In genomic region chr2:163411840-163412239, GRCm38 (mm10) we compare ENCODE assay signal across 18 mouse cellular contexts. TPM values are rescaled to one million over a fixed set of nuclear protein-coding genes. Genes with fewer than 3 reads are reported as not detected.
"Had no signal": no experiment of that assay in that cellular context is flagged by ENCODE, and none has a peak within 500 bp of the region (broad histone marks: within the 10 kb centered on the region; RNA-seq: fewer than 3 reads in every experiment).

No protein-coding gene starts in this region.

- H3K27me3 ChIP-seq: limb, embryonic 15.5 days; liver, embryonic 15.5 days; neural tube, embryonic 12.5 days; stomach, embryonic 15.5 days had no signal

- DNase-seq: kidney, adult 9 months; kidney, postnatal 36 days; lung, embryonic 14.5 days; lung, postnatal 10 days; lung, postnatal 4 days; midbrain, embryonic 14.5 days; retina, postnatal 1 day; right cerebral cortex, postnatal 4 days; thymus, adult 2 months; thymus, postnatal 4 days had no signal

- H3K4me2 ChIP-seq: limb, embryonic 15.5 days; liver, embryonic 15.5 days; lung, embryonic 14.5 days; neural tube, embryonic 12.5 days; stomach, embryonic 15.5 days had no signal

- H3K4me3 ChIP-seq: limb, embryonic 15.5 days; liver, embryonic 15.5 days; midbrain, embryonic 10.5 days; myocyte; neural tube, embryonic 12.5 days; stomach, embryonic 15.5 days had no signal

- H3K4me1 ChIP-seq: limb, embryonic 15.5 days; midbrain, embryonic 10.5 days; neural tube, embryonic 12.5 days; stomach, embryonic 15.5 days had no signal

- H3K27ac ChIP-seq: kidney, postnatal 0 days; limb, embryonic 15.5 days; liver, embryonic 15.5 days; midbrain, embryonic 10.5 days; neural tube, embryonic 12.5 days; stomach, embryonic 15.5 days had no signal

- H3K9ac ChIP-seq: limb, embryonic 15.5 days; liver, embryonic 15.5 days; lung, embryonic 14.5 days; neural tube, embryonic 12.5 days; stomach, embryonic 15.5 days had no signal

- H3K9me3 ChIP-seq: limb, embryonic 15.5 days; liver, embryonic 15.5 days; midbrain, embryonic 10.5 days; neural tube, embryonic 12.5 days; stomach, embryonic 15.5 days had no signal

RNA-seq across cellular contexts. Expression of gene Jph2, which starts 14.0 kb away (rescaled TPM):
- total RNA-seq: megakaryocyte, adult 5-6 weeks had no signal

RNA-seq across cellular contexts. Expression of gene Gdap1l1, which starts 26.4 kb away (rescaled TPM):
- total RNA-seq: megakaryocyte, adult 5-6 weeks had no signal
